Mouse (Mus musculus): ENCODE data around the gene Tie1.

DNA sequence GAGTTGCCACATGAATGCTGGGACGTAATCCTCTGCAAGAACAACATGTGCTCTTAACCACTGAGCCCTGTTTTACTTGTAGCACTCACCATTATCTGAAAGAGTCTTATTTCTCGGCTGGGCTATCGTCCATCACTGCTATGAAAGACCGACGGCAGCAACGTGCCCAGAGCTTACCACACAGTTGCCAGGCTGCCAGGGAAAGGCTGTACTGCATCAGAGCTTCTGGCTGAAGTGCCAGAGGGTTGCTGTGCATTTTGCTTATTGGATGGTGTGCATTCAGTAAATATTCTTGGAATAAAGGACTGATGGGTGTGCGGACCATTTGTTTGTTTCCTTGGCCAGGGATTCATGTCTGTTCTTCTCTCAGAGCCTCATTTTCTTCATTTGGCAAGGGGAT, 34.1 kb upstream of the Tie1 start:
- TF ChIP-seq TBP (conservative IDR thresholded peaks at IDR 0.05; ENCODE audit: low read depth, low read length) (no peak), POLR2A (IDR thresholded peaks at IDR 0.05; ENCODE audit: low read depth, low read length) (no peak), USF1 (IDR thresholded peaks at IDR 0.05; ENCODE audit: low read depth, low read length) (no peak), CTCF (conservative IDR thresholded peaks at IDR 0.05 in 1 of 2, IDR thresholded peaks at IDR 0.05 in 1 of 2; ENCODE audit: low read depth in 2 of 2, low read length in 2 of 2) (no peak), MAFK (IDR thresholded peaks at IDR 0.05; ENCODE audit: insufficient replicate concordance, low read length) (no peak), EP300 (IDR thresholded peaks at IDR 0.05; ENCODE audit: low read length) (no peak), GABPA (IDR thresholded peaks at IDR 0.05; ENCODE audit: insufficient replicate concordance, low read depth, low read length) (no peak), KAT2A (IDR thresholded peaks at IDR 0.05; ENCODE audit: insufficient replicate concordance, low read length) (no peak), CHD1 (IDR thresholded peaks at IDR 0.05; ENCODE audit: low read depth, low read length) (no peak), MAZ (IDR thresholded peaks at IDR 0.05; ENCODE audit: low read depth, low read length) (no peak), ELF1 (IDR thresholded peaks at IDR 0.05; ENCODE audit: low read depth, low read length) (no peak), MXI1 (IDR thresholded peaks at IDR 0.05; ENCODE audit: low read depth, low read length) (no peak)
